Comparison of ENCODE assay signal across 11 mouse cellular contexts in the genomic region with DNA sequence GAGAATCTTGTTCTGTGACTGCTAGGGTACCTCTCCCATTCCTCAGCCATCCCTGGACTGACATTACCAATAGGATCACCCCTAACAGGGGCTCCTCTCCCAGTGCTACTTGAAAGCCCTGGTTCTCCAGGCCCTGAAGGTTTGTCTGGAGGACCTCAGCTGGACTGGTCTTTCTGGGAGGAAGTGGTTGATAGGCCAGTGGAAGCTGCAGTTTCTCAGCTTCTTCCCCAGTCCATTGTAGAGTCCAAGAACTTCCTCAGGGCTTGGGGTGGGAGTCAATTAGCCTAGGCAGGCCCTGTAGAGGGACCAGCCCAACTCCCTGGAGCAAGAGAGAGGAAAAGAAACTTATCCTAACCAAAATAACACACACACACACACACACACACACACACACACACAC. TPM values are rescaled to one million over a fixed set of nuclear protein-coding genes. Genes with fewer than 3 reads are reported as not detected.
DNase-seq lines count a peak whose midpoint lies in the region; ATAC-seq and TF ChIP-seq lines count a peak whose summit lies in the region.
"Had no signal": no experiment of that assay in that cellular context is flagged by ENCODE, and none has a peak within 500 bp of the region (broad histone marks: within the 10 kb centered on the region; RNA-seq: fewer than 3 reads in every experiment).

No protein-coding gene starts in this region.

- no peaks in the 10 kb centered on the region for H3K9me3 ChIP-seq in kidney, embryonic 15.5 days (replicated peaks)
- H3K9me3 ChIP-seq in MEL (replicated peaks; ENCODE audit: insufficient read depth, low read length), result no peaks in the 10 kb centered on the region
- H3K9me3 ChIP-seq in embryonic facial prominence, embryonic 11.5 days (replicated peaks; ENCODE audit: control insufficient read depth, low read length), result no peaks in the 10 kb centered on the region
- no peaks in the 10 kb centered on the region for H3K9me3 ChIP-seq in limb, embryonic 15.5 days

- TF ChIP-seq CTCF in MEL (IDR thresholded peaks at IDR 0.05 in 2 of 3, conservative IDR thresholded peaks at IDR 0.05 in 1 of 3; ENCODE audit: control insufficient read depth in 1 of 3, insufficient read depth in 1 of 3, low read depth in 2 of 3, low read length in 3 of 3, poor library complexity in 1 of 3, severe bottlenecking in 1 of 3), result no peak

- no peak for DNase-seq in kidney, postnatal 4 days
- DNase-seq in MEL (ENCODE audit: low read depth, low spot score), result no peak
- DNase-seq in embryonic facial prominence, embryonic 11.5 days (ENCODE audit: low spot score), result no peak
- no peak for DNase-seq in gastrocnemius, adult 18-20 months (ENCODE audit: low spot score)
- DNase-seq: heart, adult 11 months; layer of hippocampus, adult 9-11 months; right cerebral cortex, adult 18-20 months had no signal

- no peak for TF ChIP-seq EP300 in MEL (IDR thresholded peaks at IDR 0.05; ENCODE audit: low read depth in 1 of 2, low read length in 2 of 2)

- no peak overlapping the region for H3K4me3 ChIP-seq in kidney, embryonic 15.5 days (replicated peaks)
- peak overlapping the region; percentile 9 to 40 for H3K4me3 ChIP-seq in MEL (ENCODE audit: control insufficient read depth in 1 of 2, insufficient read depth in 1 of 2, low read depth in 2 of 2, low read length in 2 of 2)
- no peak overlapping the region for H3K4me3 ChIP-seq in embryonic facial prominence, embryonic 11.5 days (ENCODE audit: low read depth, low read length)
- H3K4me3 ChIP-seq in limb, embryonic 15.5 days, result no peak overlapping the region

- H3K27ac ChIP-seq in kidney, embryonic 15.5 days, result peak overlapping the region; percentile 84
- peak overlapping the region; percentile 94 for H3K27ac ChIP-seq in MEL (ENCODE audit: control insufficient read depth, low read depth, low read length)
- H3K27ac ChIP-seq in embryonic facial prominence, embryonic 11.5 days (replicated peaks; ENCODE audit: low read depth, low read length), result peak overlapping the region; percentile 59
- H3K27ac ChIP-seq in limb, embryonic 15.5 days, result peak overlapping the region; percentile 65

- no peaks in the 10 kb centered on the region for H3K36me3 ChIP-seq in kidney, embryonic 15.5 days
- peaks cover 0 to 44% of the 10 kb centered on the region in 2 experiments; a peak in 2 of 4 replicates for H3K36me3 ChIP-seq in MEL (ENCODE audit: control insufficient read depth in 1 of 2, insufficient read depth in 2 of 2, low read length in 2 of 2)
- H3K36me3 ChIP-seq in embryonic facial prominence, embryonic 11.5 days (replicated peaks; ENCODE audit: control insufficient read depth, insufficient read depth, low read depth, low read length), result no peaks in the 10 kb centered on the region; the same call in 1 of the 2 replicates
- H3K36me3 ChIP-seq in limb, embryonic 15.5 days, result no peaks in the 10 kb centered on the region

- peaks cover 18% of the 10 kb centered on the region for H3K4me1 ChIP-seq in kidney, embryonic 15.5 days
- peaks cover 35 to 54% of the 10 kb centered on the region in 2 experiments for H3K4me1 ChIP-seq in MEL (ENCODE audit: control insufficient read depth in 1 of 2, insufficient read depth in 2 of 2, low read length in 2 of 2)
- H3K4me1 ChIP-seq in embryonic facial prominence, embryonic 11.5 days (ENCODE audit: control insufficient read depth, insufficient read depth, low read length), result no peaks in the 10 kb centered on the region; the same call in 1 of the 2 replicates
- H3K4me1 ChIP-seq in limb, embryonic 15.5 days, result peaks cover 16% of the 10 kb centered on the region; the same call in 1 of the 2 replicates

- peak; percentile 16; the same call in 1 of the 2 replicates for ATAC-seq in kidney, embryonic 15.5 days (replicated peaks; ENCODE audit: low FRiP score)
- no peak for ATAC-seq in embryonic facial prominence, embryonic 11.5 days (replicated peaks; ENCODE audit: insufficient number of reproducible peaks, low FRiP score, low TSS enrichment, low read depth)
- ATAC-seq in limb, embryonic 15.5 days (ENCODE audit: insufficient number of reproducible peaks, low FRiP score, low TSS enrichment, low read depth), result peak; percentile 25; the same call in 1 of the 2 replicates
- no peak for ATAC-seq in megakaryocyte progenitor cell, adult 5-6 weeks (replicated peaks; ENCODE audit: poor library complexity)
- ATAC-seq: Patski had no signal

- H3K27me3 ChIP-seq in kidney, embryonic 15.5 days, result no peaks in the 10 kb centered on the region
- no peaks in the 10 kb centered on the region for H3K27me3 ChIP-seq in MEL (ENCODE audit: control insufficient read depth in 1 of 2, insufficient read depth in 2 of 2, low read length in 2 of 2)
- no peaks in the 10 kb centered on the region for H3K27me3 ChIP-seq in embryonic facial prominence, embryonic 11.5 days (ENCODE audit: control insufficient read depth, insufficient read depth, low read length)
- no peaks in the 10 kb centered on the region for H3K27me3 ChIP-seq in limb, embryonic 15.5 days
- H3K27me3 ChIP-seq: Patski had no signal

- no peak for TF ChIP-seq RAD21 in MEL (IDR thresholded peaks at IDR 0.05; ENCODE audit: low read depth, low read length)

- TF ChIP-seq POLR2A in MEL (IDR thresholded peaks at IDR 0.05; ENCODE audit: control insufficient read depth in 1 of 2, insufficient read depth in 1 of 2, low read depth in 1 of 2, low read length in 2 of 2, poor library complexity in 1 of 2), result 0 out of 4 replicates have a peak, but pooled peaks of 1 of the 2 experiments have one; percentile 24

- peaks cover 24% of the 10 kb centered on the region for H3K79me2 ChIP-seq in MEL (ENCODE audit: control insufficient read depth, insufficient read depth, low read length, poor library complexity)

- no peak overlapping the region for H3K4me2 ChIP-seq in kidney, embryonic 15.5 days
- H3K4me2 ChIP-seq in embryonic facial prominence, embryonic 11.5 days (ENCODE audit: low read depth, low read length), result no peak overlapping the region
- H3K4me2 ChIP-seq in limb, embryonic 15.5 days, result no peak overlapping the region

- H3K9ac ChIP-seq in kidney, embryonic 15.5 days, result no peak overlapping the region
- peak overlapping the region; percentile 81 for H3K9ac ChIP-seq in MEL (ENCODE audit: control insufficient read depth, low read depth, low read length, poor library complexity, severe bottlenecking)
- H3K9ac ChIP-seq in embryonic facial prominence, embryonic 11.5 days (replicated peaks; ENCODE audit: low read length), result peak overlapping the region; percentile 38
- H3K9ac ChIP-seq in limb, embryonic 15.5 days, result no peak overlapping the region

TF ChIP-seq in MEL, 35 proteins besides CTCF, POLR2A, EP300 and RAD21:
- TF ChIP-seq SMC3 (IDR thresholded peaks at IDR 0.05; ENCODE audit: low read depth, low read length), result no peak
- TF ChIP-seq UBTF (IDR thresholded peaks at IDR 0.05; ENCODE audit: borderline replicate concordance, insufficient read depth, low read depth, low read length), result no peak
- TF ChIP-seq MYB (IDR thresholded peaks at IDR 0.05; ENCODE audit: low read depth, low read length), result no peak
- no peak for TF ChIP-seq NELFE (IDR thresholded peaks at IDR 0.05; ENCODE audit: low read depth, low read length)
- no peak for TF ChIP-seq ELF1 (IDR thresholded peaks at IDR 0.05; ENCODE audit: low read depth, low read length)
- TF ChIP-seq ETS1 (IDR thresholded peaks at IDR 0.05; ENCODE audit: low read depth, low read length), result no peak
- no peak for TF ChIP-seq MAFK (IDR thresholded peaks at IDR 0.05; ENCODE audit: borderline replicate concordance, low read depth, low read length)
- TF ChIP-seq MAX (IDR thresholded peaks at IDR 0.05; ENCODE audit: low read length), result no peak
- no peak for TF ChIP-seq JUND (IDR thresholded peaks at IDR 0.05; ENCODE audit: low read depth, low read length)
- no peak for TF ChIP-seq MYC (IDR thresholded peaks at IDR 0.05; ENCODE audit: low read depth, low read length)
- TF ChIP-seq TAL1 (IDR thresholded peaks at IDR 0.05; ENCODE audit: low read length), result no peak
- TF ChIP-seq GATA1 (IDR thresholded peaks at IDR 0.05; ENCODE audit: low read depth, low read length), result no peak
- TF ChIP-seq ZNF384 (IDR thresholded peaks at IDR 0.05; ENCODE audit: low read depth, low read length), result no peak
TF ChIP-seq in MEL: peak in this region for 0.

RNA-seq across cellular contexts. Expression of a gene that starts 11.8 kb away (rescaled TPM):
- 164 and 168 TPM in 2 replicates for polyA plus RNA-seq in kidney, embryonic 15.5 days (2015; fragmentation: Nextera tagmentation; extraction: Ambion mirVana)
- 301 and 332 TPM in 2 replicates for total RNA-seq in MEL (2012; rRNA removed)
- polyA plus RNA-seq in MEL (2012; ENCODE audit: insufficient read depth in 1 of 2, insufficient read length in 2 of 2, low read depth in 1 of 2, low replicate concordance in 2 of 2, missing spikeins in 1 of 2), result 100 to 1,000 TPM in 1 of 2 experiments, not detected in 1; 223 TPM
- 174 and 180 TPM in 2 replicates for polyA plus RNA-seq in embryonic facial prominence, embryonic 11.5 days (2014; fragmentation: Nextera tagmentation; extraction: Ambion mirVana)
- 135 and 155 TPM in 2 replicates for polyA plus RNA-seq in limb, embryonic 15.5 days (2015; fragmentation: Nextera tagmentation; extraction: Ambion mirVana)
- 10 to 100 TPM; 33.5 to 36.3 TPM for total RNA-seq in gastrocnemius, adult 18-20 months (2021)
- 147 and 161 TPM in 2 replicates for total RNA-seq in megakaryocyte progenitor cell, adult 5-6 weeks (2015)
- 52.8 and 63.7 TPM in 2 replicates for total RNA-seq in megakaryocyte progenitor cell, adult 5-6 weeks (2017)

RNA-seq across cellular contexts. Expression of a gene that starts 34.8 kb away (rescaled TPM):
- polyA plus RNA-seq in kidney, embryonic 15.5 days (2015; fragmentation: Nextera tagmentation; extraction: Ambion mirVana), result 4.4 and 5.1 TPM in 2 replicates
- total RNA-seq in MEL (2012; rRNA removed), result 3.7 and 5.2 TPM in 2 replicates
- polyA plus RNA-seq in MEL (2012; ENCODE audit: insufficient read depth in 1 of 2, insufficient read length in 2 of 2, low read depth in 1 of 2, low replicate concordance in 2 of 2, missing spikeins in 1 of 2), result 1 to 10 TPM in 1 of 2 experiments, not detected in 1; 8.6 TPM
- polyA plus RNA-seq in embryonic facial prominence, embryonic 11.5 days (2014; fragmentation: Nextera tagmentation; extraction: Ambion mirVana), result 1.5 and 3.5 TPM in 2 replicates
- polyA plus RNA-seq in limb, embryonic 15.5 days (2015; fragmentation: Nextera tagmentation; extraction: Ambion mirVana), result 1.4 and 1.5 TPM in 2 replicates
- not detected for total RNA-seq in gastrocnemius, adult 18-20 months (2021)
- total RNA-seq in megakaryocyte progenitor cell, adult 5-6 weeks (2015), result 34.1 and 38.5 TPM in 2 replicates
- 47.0 and 66.4 TPM in 2 replicates for total RNA-seq in megakaryocyte progenitor cell, adult 5-6 weeks (2017)

Comparison
In these comparisons a context has a peak if more than half of its experiments do, and no peak if none do; other contexts are left out.
1. ATAC-seq: peak in kidney, embryonic 15.5 days (single experiment) and limb, embryonic 15.5 days (single experiment); none in embryonic facial prominence, embryonic 11.5 days (single experiment) and megakaryocyte progenitor cell, adult 5-6 weeks (single experiment).
2. H3K4me3 ChIP-seq: peak in MEL (2 of 2); none in kidney, embryonic 15.5 days (single experiment), embryonic facial prominence, embryonic 11.5 days (single experiment) and limb, embryonic 15.5 days (single experiment).
3. H3K9ac ChIP-seq: peak in MEL (single experiment) and embryonic facial prominence, embryonic 11.5 days (single experiment); none in kidney, embryonic 15.5 days (single experiment) and limb, embryonic 15.5 days (single experiment).
4. Peak in every context shown above with its lines, with median percentiles within 50 percentile points of each other: H3K27ac ChIP-seq.